Mouse (Mus musculus): ENCODE measurements around the gene Zscan2. TPM values are rescaled to one million over a fixed set of nuclear protein-coding genes. Genes with fewer than 3 reads are reported as not detected.

Gene Zscan2
- polyA plus RNA-seq, 1 experiment from 2014 or later: 4.5 TPM

GRCm38 (mm10) chr7:80846280-80846678 is 14.4 kb upstream of the Zscan2 start:
- WGBS: 87% methylated on average over 10 of the region's 10 CpGs
- no peaks in the 10 kb centered on the region for H3K27me3 ChIP-seq
- no peak for ATAC-seq (ENCODE audit: low FRiP score, low read depth)

GRCm38 (mm10) chr7:80846709-80847108 is 14.0 kb upstream of the Zscan2 start:
- Histone ChIP-seq H3K27ac (no peak overlapping the region), H3K9ac (no peak overlapping the region), H3K27me3 (no peaks in the 10 kb centered on the region), H3K36me3 (no peaks in the 10 kb centered on the region), H3K9me3 (no peaks in the 10 kb centered on the region), H3K4me2 (replicated peaks) (no peak overlapping the region), H3K4me3 (no peak overlapping the region), H3K4me1 (no peaks in the 10 kb centered on the region)
- 80% methylated on average over 5 of the region's 5 CpGs for WGBS
- no peak for ATAC-seq (ENCODE audit: low FRiP score, low read depth)

More at GRCm38 (mm10) chr7:80846280-80846678, 14.4 kb upstream of the Zscan2 start:
- Histone ChIP-seq H3K9ac (no peak overlapping the region), H3K4me3 (no peak overlapping the region), H3K4me2 (replicated peaks) (no peak overlapping the region), H3K27ac (no peak overlapping the region), H3K9me3 (no peaks in the 10 kb centered on the region), H3K4me1 (no peaks in the 10 kb centered on the region), H3K36me3 (no peaks in the 10 kb centered on the region)

- no peaks in the 10 kb centered on the region for H3K36me3 ChIP-seq
- no peaks in the 10 kb centered on the region for H3K4me1 ChIP-seq
- H3K9ac ChIP-seq: no peak overlapping the region
- no peak overlapping the region for H3K4me3 ChIP-seq
- no peak overlapping the region for H3K4me2 ChIP-seq (replicated peaks)
- H3K27me3 ChIP-seq: no peaks in the 10 kb centered on the region
- 81% methylated on average over 2 of the region's 2 CpGs for WGBS
- no peak for ATAC-seq (ENCODE audit: low FRiP score, low read depth)
- no peak overlapping the region for H3K27ac ChIP-seq
- H3K9me3 ChIP-seq: no peaks in the 10 kb centered on the region
Observed at GRCm38 (mm10) chr7:80849267-80849666, 11.5 kb upstream of the Zscan2 start.

DNA sequence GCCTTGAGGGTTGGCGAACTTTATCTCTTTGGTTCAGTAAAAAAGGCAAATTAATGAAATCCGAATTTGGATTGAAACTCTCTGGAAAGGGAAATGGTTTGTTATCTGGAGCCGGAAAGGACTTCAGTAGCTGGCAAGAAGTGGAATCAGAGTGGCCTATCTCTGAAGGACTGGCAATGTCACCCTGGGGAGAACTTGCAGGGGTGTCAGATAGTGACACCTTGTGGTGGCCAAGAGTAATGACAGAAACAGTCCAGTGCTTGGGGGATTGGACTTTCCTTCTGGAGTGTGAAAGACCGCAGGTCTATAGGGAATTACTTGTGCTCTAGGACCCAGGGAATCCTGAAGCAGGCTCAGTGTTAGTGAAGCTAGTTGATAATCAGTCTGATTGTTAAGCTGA is 11.0 kb upstream of the Zscan2 start:
- Histone ChIP-seq H3K4me2 (replicated peaks) (no peak overlapping the region), H3K9ac (no peak overlapping the region), H3K4me1 (no peaks in the 10 kb centered on the region), H3K4me3 (no peak overlapping the region), H3K36me3 (no peaks in the 10 kb centered on the region), H3K27me3 (no peaks in the 10 kb centered on the region), H3K27ac (no peak overlapping the region), H3K9me3 (no peaks in the 10 kb centered on the region)
- 36% methylated on average over 4 of the region's 4 CpGs for WGBS
- ATAC-seq (ENCODE audit: low FRiP score, low read depth): no peak

DNA sequence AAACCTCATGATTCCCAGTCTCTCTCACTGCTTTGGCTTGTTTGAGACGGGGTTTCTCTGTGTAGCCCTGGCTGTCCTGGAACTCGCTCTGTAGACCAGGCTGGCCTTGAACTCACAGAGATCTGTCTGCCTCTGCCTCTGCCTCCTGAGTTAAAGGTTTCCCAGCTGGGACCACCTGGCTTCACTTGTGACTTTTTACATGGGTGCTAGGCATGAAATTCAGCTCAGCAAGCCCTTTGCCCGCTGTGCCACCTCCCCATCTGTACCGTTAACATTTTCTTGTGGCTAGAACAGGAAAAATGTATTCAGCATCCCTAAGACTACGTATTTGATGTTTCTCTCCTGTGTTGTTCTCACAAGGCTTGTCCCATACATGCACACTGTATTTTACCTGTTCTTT is 10.2 kb upstream of the Zscan2 start:
- no peak overlapping the region for H3K27ac ChIP-seq
- no peak for ATAC-seq (ENCODE audit: low FRiP score, low read depth)
- H3K4me3 ChIP-seq: no peak overlapping the region
- no peaks in the 10 kb centered on the region for H3K27me3 ChIP-seq
- no peaks in the 10 kb centered on the region for H3K4me1 ChIP-seq
- H3K9ac ChIP-seq: no peak overlapping the region
- no peak overlapping the region for H3K4me2 ChIP-seq (replicated peaks)
- 84% methylated on average over 5 of the region's 5 CpGs for WGBS
- H3K36me3 ChIP-seq: no peaks in the 10 kb centered on the region
- H3K9me3 ChIP-seq: no peaks in the 10 kb centered on the region

DNA sequence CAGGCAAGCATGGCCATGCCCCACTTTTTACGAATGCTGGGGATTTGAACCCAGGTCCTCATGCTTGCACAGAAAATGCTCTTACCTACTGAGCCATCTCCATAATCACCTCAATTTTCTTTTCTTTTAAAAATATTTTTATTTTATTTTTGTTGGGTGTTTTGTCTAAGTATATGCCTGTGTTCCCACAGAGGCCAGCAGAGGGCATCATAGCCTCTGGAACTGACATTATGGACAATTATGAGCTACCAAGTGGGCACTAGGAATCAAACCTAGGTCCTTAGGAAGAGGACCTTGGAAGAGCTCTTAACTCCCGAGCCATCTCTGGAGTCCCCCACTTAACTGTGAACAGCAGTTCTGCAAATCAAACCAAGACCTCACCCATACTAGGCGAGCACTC is 7.5 kb upstream of the Zscan2 start:
- Histone ChIP-seq H3K4me2 (replicated peaks) (no peak overlapping the region), H3K4me3 (no peak overlapping the region), H3K36me3 (no peaks in the 10 kb centered on the region), H3K27me3 (no peaks in the 10 kb centered on the region), H3K9me3 (no peaks in the 10 kb centered on the region), H3K27ac (no peak overlapping the region), H3K9ac (no peak overlapping the region), H3K4me1 (no peaks in the 10 kb centered on the region)
- no peak for ATAC-seq (ENCODE audit: low FRiP score, low read depth)
- WGBS: 88% methylated on average over 3 of the region's 3 CpGs

- H3K27me3 ChIP-seq: no peaks in the 10 kb centered on the region
- no peaks in the 10 kb centered on the region for H3K36me3 ChIP-seq
- ATAC-seq (ENCODE audit: low FRiP score, low read depth): no peak
- H3K4me2 ChIP-seq (replicated peaks): no peak overlapping the region
- H3K9me3 ChIP-seq: no peaks in the 10 kb centered on the region
- H3K27ac ChIP-seq: no peak overlapping the region
- H3K4me3 ChIP-seq: no peak overlapping the region
- H3K9ac ChIP-seq: no peak overlapping the region
- H3K4me1 ChIP-seq: 0 out of 2 replicates have a peak, but pooled peaks cover 2% of the 10 kb centered on the region
Observed at GRCm38 (mm10) chr7:80855316-80855715, 5.4 kb upstream of the Zscan2 start.

DNA sequence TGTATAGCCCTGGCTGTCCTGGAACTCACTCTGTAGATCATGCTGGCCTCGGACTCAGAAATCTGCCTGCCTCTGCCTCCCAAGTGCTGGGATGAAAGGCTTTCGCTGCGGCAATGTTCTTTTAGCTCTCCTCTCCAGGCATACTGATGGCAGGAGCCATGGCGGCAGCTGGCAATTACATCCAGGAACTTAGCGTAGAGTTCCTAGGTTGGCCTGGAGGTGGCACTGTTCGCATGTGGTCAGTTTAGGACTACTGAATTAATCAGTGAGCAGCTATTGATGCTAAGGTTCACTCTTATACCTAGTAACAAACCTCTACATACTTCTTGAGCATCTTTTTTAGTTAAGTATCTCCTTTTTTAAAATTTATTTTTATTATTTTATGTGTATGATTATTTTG is 3.5 kb upstream of the Zscan2 start:
- H3K9ac ChIP-seq: no peak overlapping the region
- WGBS: 24% methylated on average over 6 of the region's 6 CpGs
- H3K4me1 ChIP-seq: peaks cover 10% of the 10 kb centered on the region
- H3K27me3 ChIP-seq: no peaks in the 10 kb centered on the region
- no peak for ATAC-seq (ENCODE audit: low FRiP score, low read depth)
- H3K9me3 ChIP-seq: no peaks in the 10 kb centered on the region
- H3K4me3 ChIP-seq: no peak overlapping the region
- H3K4me2 ChIP-seq (replicated peaks): no peak overlapping the region
- no peak overlapping the region for H3K27ac ChIP-seq
- no peaks in the 10 kb centered on the region for H3K36me3 ChIP-seq

- Histone ChIP-seq H3K4me3 (peak overlapping the region; percentile 81), H3K4me2 (replicated peaks) (peak overlapping the region; percentile 80), H3K27ac (no peak overlapping the region), H3K27me3 (no peaks in the 10 kb centered on the region), H3K9ac (peak overlapping the region; percentile 94), H3K4me1 (peaks cover 27% of the 10 kb centered on the region), H3K36me3 (peaks cover 24% of the 10 kb centered on the region), H3K9me3 (no peaks in the 10 kb centered on the region)
- under 1% methylated on average over 13 of the region's 13 CpGs for WGBS
- ATAC-seq (ENCODE audit: low FRiP score, low read depth): peak; percentile 70; the same call in 1 of the 2 replicates
Observed at GRCm38 (mm10) chr7:80860227-80860626, 493 bp upstream of the Zscan2 start.

- peaks cover 47% of the 10 kb centered on the region for H3K36me3 ChIP-seq
- H3K9ac ChIP-seq: no peak overlapping the region
- peak overlapping the region; percentile 80 for H3K4me2 ChIP-seq (replicated peaks)
- 85% methylated on average over 2 of the region's 2 CpGs for WGBS
- no peak for ATAC-seq (ENCODE audit: low FRiP score, low read depth)
- H3K4me3 ChIP-seq: peak overlapping the region; percentile 20; the same call in 1 of the 2 replicates
- no peaks in the 10 kb centered on the region for H3K27me3 ChIP-seq
- no peaks in the 10 kb centered on the region for H3K9me3 ChIP-seq
- no peak overlapping the region for H3K27ac ChIP-seq
- H3K4me1 ChIP-seq: peaks cover 28% of the 10 kb centered on the region
Observed at GRCm38 (mm10) chr7:80862475-80862874, 1.8 kb downstream of the Zscan2 start.

- WGBS: 89% methylated on average over 5 of the region's 5 CpGs
- H3K4me2 ChIP-seq (replicated peaks): peak overlapping the region; percentile 19
Observed at GRCm38 (mm10) chr7:80863520-80863919, 2.8 kb downstream of the Zscan2 start.

GRCm38 (mm10) chr7:80864151-80864550 is 3.4 kb downstream of the Zscan2 start:
- H3K4me1 ChIP-seq: peaks cover 28% of the 10 kb centered on the region
- ATAC-seq (ENCODE audit: low FRiP score, low read depth): no peak
- H3K9ac ChIP-seq: no peak overlapping the region
- H3K4me2 ChIP-seq (replicated peaks): no peak overlapping the region
- no peak overlapping the region for H3K27ac ChIP-seq
- no peaks in the 10 kb centered on the region for H3K9me3 ChIP-seq
- H3K27me3 ChIP-seq: no peaks in the 10 kb centered on the region
- no peak overlapping the region for H3K4me3 ChIP-seq
- WGBS: 78% methylated on average over 1 of the region's 1 CpGs
- H3K36me3 ChIP-seq: peaks cover 64% of the 10 kb centered on the region

More at GRCm38 (mm10) chr7:80863520-80863919, 2.8 kb downstream of the Zscan2 start:
- no peak overlapping the region for H3K27ac ChIP-seq
- no peak overlapping the region for H3K4me3 ChIP-seq
- H3K9me3 ChIP-seq: no peaks in the 10 kb centered on the region
- H3K36me3 ChIP-seq: peaks cover 57% of the 10 kb centered on the region
- peak overlapping the region; percentile 50 for H3K9ac ChIP-seq
- no peaks in the 10 kb centered on the region for H3K27me3 ChIP-seq
- ATAC-seq (ENCODE audit: low FRiP score, low read depth): no peak
- peaks cover 28% of the 10 kb centered on the region for H3K4me1 ChIP-seq

DNA sequence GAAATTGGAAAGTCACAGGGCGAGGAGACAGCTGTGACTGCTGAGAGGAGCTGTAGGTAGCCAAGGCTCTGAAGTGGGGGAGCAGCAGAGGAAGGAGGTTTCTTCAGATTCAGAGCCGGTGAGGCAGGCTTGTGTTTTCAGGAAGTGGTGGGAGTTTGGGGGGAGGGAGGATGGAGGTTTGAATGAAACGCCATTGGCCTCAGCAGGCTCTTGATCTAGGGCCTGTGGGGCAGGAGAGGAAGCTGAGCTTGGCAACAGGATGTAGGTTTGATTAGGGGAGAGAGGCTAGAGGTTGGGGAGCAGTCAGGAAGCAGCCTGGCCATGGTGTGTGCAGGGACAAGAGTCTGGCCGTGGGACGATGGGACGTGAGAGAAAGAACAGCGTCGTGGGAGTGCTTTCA is 4.1 kb downstream of the Zscan2 start:
- Histone ChIP-seq H3K4me2 (replicated peaks) (no peak overlapping the region; the same call in 1 of the 2 replicates), H3K9me3 (no peaks in the 10 kb centered on the region), H3K27me3 (no peaks in the 10 kb centered on the region), H3K4me3 (no peak overlapping the region), H3K36me3 (peaks cover 71% of the 10 kb centered on the region), H3K27ac (no peak overlapping the region), H3K9ac (no peak overlapping the region), H3K4me1 (peaks cover 28% of the 10 kb centered on the region)
- 82% methylated on average over 8 of the region's 8 CpGs for WGBS
- ATAC-seq (ENCODE audit: low FRiP score, low read depth): no peak
